Mouse (Mus musculus) G1E (cell line): Measurements from ENCODE around the gene Cxcl17. TPM values are rescaled to one million over a fixed set of nuclear protein-coding genes. Genes with fewer than 3 reads are reported as not detected.
"Not testable (repeated sequence)": the region's sequence is repeated elsewhere in the genome, so short reads cannot be mapped to it uniquely, and the experiment has no call there.

Experiments used
- ATAC-seq: 2 replicates; pipeline ENCODE4 v1.8.0; 2016; ENCODE audit warnings: mild to moderate bottlenecking; ENCODE audit not compliant: insufficient number of reproducible peaks, poor library complexity, low FRiP score, severe bottlenecking; ENCODE audit errors: extremely low read depth
- DNase-seq: peaks from one replicate; pipeline ENCODE4 v3.0.0; 2012; ENCODE audit warnings: low spot score
- H3K27me3 ChIP-seq: 2 replicates; pipeline ENCODE4 v1.6.1; 2012; ENCODE audit warnings: mild to moderate bottlenecking, low read length, inconsistent platforms; ENCODE audit not compliant: insufficient read depth
- H3K36me3 ChIP-seq: replicated peaks from 2 replicates; pipeline ENCODE3; 2012; ENCODE audit warnings: mild to moderate bottlenecking, inconsistent platforms
- H3K4me1 ChIP-seq: 2 replicates; pipeline ENCODE4 v1.6.1; 2012; ENCODE audit warnings: low read depth, low read length, inconsistent platforms, mixed read lengths; ENCODE audit not compliant: insufficient read depth
- H3K4me3 ChIP-seq: 2 replicates; pipeline ENCODE4 v1.5.1; 2012; ENCODE audit warnings: low read depth, mild to moderate bottlenecking, inconsistent platforms, low read length, moderate library complexity, mixed read lengths
- H3K9me3 ChIP-seq: replicated peaks from 2 replicates; pipeline ENCODE4 v1.6.1; 2012; ENCODE audit warnings: inconsistent platforms
- CTCF ChIP-seq: IDR thresholded peaks from 2 replicates; pipeline ENCODE4 v1.5.1; 2012; ENCODE audit warnings: low read depth, low read length, inconsistent platforms, mixed read lengths
- GATA1 ChIP-seq: IDR thresholded peaks from 2 replicates; pipeline ENCODE4 v1.6.1; 2012; ENCODE audit warnings: borderline replicate concordance, low read length, inconsistent platforms, mixed read lengths
- GATA2 ChIP-seq: IDR thresholded peaks from 2 replicates; pipeline ENCODE4 v1.6.1; 2012; ENCODE audit warnings: low read depth, low read length, inconsistent platforms, borderline replicate concordance
- POLR2AphosphoS5 ChIP-seq: IDR thresholded peaks from 2 replicates; pipeline ENCODE4 v1.6.1; 2012; ENCODE audit warnings: low read depth, low read length, inconsistent platforms; ENCODE audit not compliant: insufficient replicate concordance
- TAL1 ChIP-seq: conservative IDR thresholded peaks from 2 replicates; pipeline ENCODE4 v1.6.1; 2012; ENCODE audit warnings: low read depth, low read length, inconsistent platforms, mixed read lengths
- polyA plus RNA-seq: library from polyadenylated mRNA; stranded (reverse); fragments of >175 nt; gene quantifications from 2 replicates; pipeline ENCODE4 v1.2.3, GENCODE M21; 2012
- total RNA-seq, 2 experiments: library from RNA; stranded (forward) in 1 of 2; stranded (reverse) in 1 of 2; fragments of 200-1000 nt in 1 of 2; fragments of >200 nt in 1 of 2; fragmentation: Nextera tagmentation in 1 of 2; gene quantifications; 2 replicates each; pipeline ENCODE4 v1.2.3; 2014 to 2017

Cxcl17 gene
- total and polyA plus RNA-seq, 3 experiments = not detected

DNA sequence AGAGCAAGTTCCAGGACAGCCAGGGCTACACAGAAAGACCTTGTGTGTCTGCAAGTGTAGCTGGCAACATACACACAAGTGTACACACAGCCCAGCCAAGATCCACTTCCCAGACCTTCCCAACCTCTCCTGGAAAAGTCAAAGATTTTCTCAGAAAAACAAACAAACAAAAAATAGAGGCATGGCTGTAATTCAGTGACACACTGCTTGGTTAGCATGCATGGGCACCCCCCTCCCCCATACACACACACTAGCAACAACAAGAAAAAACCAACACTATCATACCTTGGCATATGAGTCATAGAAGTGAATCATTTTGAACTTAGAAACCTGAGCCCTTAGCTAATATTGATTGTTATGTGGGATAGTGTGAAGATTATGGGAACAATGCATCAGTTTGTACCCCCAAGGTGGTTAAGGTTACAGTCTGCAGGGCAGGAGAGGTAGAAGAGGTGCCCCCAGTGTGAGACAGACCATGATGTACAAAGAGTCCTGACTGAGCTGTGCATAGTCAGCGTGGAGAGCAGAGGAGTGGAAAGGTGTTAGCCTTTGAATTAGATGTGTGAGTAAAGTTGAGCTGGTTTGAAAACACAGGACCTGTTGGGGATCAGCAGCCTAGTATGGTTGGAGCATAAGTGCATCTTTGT lies 1.6 kb downstream of the Cxcl17 start:
- H3K9me3 ChIP-seq = no peaks in the 10 kb centered on the region
- H3K27me3 ChIP-seq = no peaks in the 10 kb centered on the region
- ATAC-seq (no peak), DNase-seq (no peak)
- no peaks in the 10 kb centered on the region for H3K4me1 ChIP-seq
- peaks cover 4% of the 10 kb centered on the region for H3K36me3 ChIP-seq
- no peak overlapping the region for H3K4me3 ChIP-seq
- TF ChIP-seq CTCF = no peak
- TF ChIP-seq GATA1 = no peak
- TF ChIP-seq POLR2AphosphoS5 = no peak
- TF ChIP-seq TAL1 = no peak
- no peak for TF ChIP-seq GATA2

DNA sequence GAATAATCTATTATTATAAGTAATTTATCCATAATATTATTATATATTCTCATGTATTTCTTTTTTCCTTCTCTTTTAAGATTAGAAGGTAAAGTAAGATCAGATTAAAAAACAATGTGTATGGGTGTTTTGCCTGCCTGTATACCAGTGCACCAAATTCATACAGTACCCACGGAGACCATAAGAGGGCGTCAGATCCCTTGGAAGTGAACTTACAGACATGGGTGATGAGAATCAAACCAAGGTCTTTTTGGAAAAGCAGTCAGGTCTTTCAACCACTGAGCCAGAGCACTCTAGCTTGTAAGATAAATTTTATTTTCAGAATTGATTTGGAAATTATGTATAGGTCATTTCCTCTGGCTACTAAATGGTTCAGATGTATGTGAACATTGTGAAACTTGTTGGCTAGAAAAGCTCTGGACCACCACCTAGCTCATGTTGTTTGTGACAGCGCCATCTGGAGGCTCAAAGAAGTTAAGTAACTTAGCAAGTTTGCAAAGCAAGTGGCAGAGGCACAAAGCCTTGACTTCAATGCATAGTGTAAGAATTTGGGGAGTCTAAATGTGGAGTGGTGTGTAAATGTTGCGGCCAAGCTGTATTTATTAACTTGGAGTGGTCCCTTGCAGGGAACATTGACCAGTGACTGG lies 3.4 kb downstream of the Cxcl17 start:
- DNase-seq (no peak), ATAC-seq (no peak)
- Histone ChIP-seq H3K27me3 (no peaks in the 10 kb centered on the region), H3K9me3 (no peaks in the 10 kb centered on the region), H3K4me1 (no peaks in the 10 kb centered on the region), H3K4me3 (no peak overlapping the region), H3K36me3 (peaks cover 4% of the 10 kb centered on the region)
- TF ChIP-seq POLR2AphosphoS5 (no peak), GATA1 (no peak), GATA2 (no peak), CTCF (no peak)

DNA sequence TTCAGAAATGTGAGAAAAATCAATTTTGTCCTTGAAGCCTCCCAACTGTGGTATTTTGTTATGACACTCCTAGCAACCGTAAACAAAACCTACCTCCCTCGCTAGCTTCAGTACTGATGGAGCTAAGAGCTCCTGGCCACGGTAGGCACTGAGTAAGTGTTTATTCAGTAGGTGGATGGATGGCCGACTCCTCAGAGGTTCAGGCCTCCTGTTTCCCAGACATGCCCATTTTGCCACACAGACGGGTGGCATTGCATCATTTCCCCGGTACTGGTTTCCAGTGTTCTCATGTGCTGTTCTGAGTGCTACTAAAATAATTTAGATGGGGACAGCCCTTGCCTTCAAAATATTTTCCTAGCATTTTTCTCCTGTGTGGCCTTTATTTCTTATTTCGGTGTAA lies 6.2 kb downstream of the Cxcl17 start:
- Histone ChIP-seq H3K4me1 (0 out of 2 replicates have a peak, but pooled peaks cover 4% of the 10 kb centered on the region), H3K9me3 (no peaks in the 10 kb centered on the region), H3K27me3 (no peaks in the 10 kb centered on the region), H3K4me3 (no peak overlapping the region), H3K36me3 (peaks cover 10% of the 10 kb centered on the region)
- DNase-seq = no peak
- ATAC-seq = no peak
- TF ChIP-seq CTCF = no peak
- TF ChIP-seq GATA1 = no peak
- TF ChIP-seq TAL1 = no peak
- TF ChIP-seq POLR2AphosphoS5 = no peak
- no peak for TF ChIP-seq GATA2

DNA sequence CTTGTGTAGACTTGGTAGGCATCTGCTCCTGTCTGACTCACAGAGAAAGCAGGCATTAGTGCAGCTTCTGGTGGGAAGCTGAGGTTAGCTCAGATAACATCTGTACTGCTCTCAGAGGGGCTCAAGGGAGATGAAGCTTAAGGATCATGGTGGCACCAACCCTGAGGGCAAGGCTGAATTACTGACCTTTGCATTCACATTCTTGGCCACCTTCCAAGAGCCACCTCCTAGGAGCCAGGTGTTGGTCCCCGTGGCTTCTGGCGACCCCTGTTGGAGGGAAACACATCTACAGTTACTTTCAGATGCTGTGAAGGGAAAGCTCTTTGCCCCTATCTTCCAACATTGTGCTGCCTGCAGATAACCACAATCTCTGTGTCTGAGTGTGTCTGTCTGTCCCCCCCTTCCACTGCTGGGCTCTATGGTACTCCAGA lies 10.0 kb downstream of the Cxcl17 start:
- DNase-seq (no peak), ATAC-seq (no peak)
- Histone ChIP-seq H3K27me3 (no peaks in the 10 kb centered on the region), H3K9me3 (no peaks in the 10 kb centered on the region), H3K36me3 (peaks cover 23% of the 10 kb centered on the region), H3K4me1 (peaks cover 13% of the 10 kb centered on the region), H3K4me3 (no peak overlapping the region)
- TF ChIP-seq TAL1 (no peak), CTCF (peak; percentile 61)

DNA sequence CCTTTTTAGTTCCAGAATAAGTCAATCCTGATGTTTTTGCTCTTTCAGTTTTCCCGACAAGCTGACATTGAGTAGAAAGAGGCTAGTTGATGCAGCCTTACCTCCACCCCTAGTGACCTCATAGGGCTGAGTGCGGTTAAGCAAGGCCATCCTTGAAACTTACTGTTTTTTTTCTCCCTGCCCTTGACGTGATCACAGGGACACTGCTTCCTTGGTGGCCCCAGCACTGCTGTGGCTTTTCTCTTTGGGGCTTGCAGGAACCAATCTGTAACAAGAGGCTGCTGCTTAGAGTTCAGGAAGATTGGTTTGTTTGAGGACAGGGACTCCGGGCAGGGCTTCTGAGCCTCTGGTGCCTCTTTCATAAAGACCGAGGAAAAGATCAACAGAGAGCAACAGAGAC lies 10.7 kb downstream of the Cxcl17 start:
- Histone ChIP-seq H3K36me3 (peaks cover 23% of the 10 kb centered on the region), H3K27me3 (no peaks in the 10 kb centered on the region), H3K4me1 (peaks cover 16% of the 10 kb centered on the region), H3K4me3 (no peak overlapping the region), H3K9me3 (no peaks in the 10 kb centered on the region)
- no peak for ATAC-seq
- TF ChIP-seq POLR2AphosphoS5 (no peak), GATA1 (no peak), TAL1 (no peak), CTCF (no peak), GATA2 (no peak)
- no peak for DNase-seq

DNA sequence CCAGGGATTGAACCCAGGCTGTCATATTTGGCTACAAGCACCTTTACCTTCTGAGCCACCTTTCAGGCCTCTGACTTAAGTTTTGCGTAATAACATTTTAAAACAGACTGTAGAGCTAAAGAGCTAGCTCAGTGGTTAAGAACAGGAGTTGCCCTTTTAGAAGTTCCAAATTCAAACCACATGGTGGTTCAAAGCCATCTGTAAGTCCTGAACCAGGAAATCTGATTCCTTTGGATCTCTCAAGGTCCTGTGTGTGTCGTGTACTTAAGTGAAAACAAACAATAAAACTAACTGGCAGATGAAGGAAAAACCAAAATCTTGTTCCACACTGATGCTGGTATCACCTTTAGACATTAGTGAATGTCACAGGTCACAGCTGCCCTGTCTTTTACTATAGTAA lies 11.1 kb downstream of the Cxcl17 start:
- H3K36me3 ChIP-seq = peaks cover 25% of the 10 kb centered on the region
- H3K4me3 ChIP-seq = no peak overlapping the region
- ATAC-seq (no peak), DNase-seq (no peak)
- H3K27me3 ChIP-seq = no peaks in the 10 kb centered on the region
- H3K9me3 ChIP-seq = no peaks in the 10 kb centered on the region
- TF ChIP-seq GATA1 (no peak), POLR2AphosphoS5 (no peak), TAL1 (no peak), GATA2 (no peak), CTCF (no peak)
- peaks cover 20% of the 10 kb centered on the region for H3K4me1 ChIP-seq

DNA sequence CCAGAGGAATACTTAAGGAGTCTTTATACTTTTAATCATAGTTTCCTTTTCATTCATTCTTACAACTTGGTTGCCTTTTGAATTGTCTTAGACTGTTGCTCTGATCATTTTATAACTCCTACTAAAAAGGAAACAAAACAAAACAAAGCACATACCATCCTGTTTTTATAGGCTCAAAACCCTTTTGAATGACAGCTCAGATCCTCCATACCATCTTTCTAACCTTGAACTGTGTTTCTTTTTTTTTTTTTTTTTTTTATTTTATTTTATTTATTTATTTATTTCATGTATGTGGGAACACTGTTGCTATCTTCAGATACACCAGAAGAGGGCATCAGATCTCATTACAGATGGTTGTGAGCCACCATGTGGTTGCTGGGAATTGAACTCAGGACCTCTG lies 13.7 kb downstream of the Cxcl17 start:
- Histone ChIP-seq H3K36me3 (peaks cover 24% of the 10 kb centered on the region), H3K4me1 (peaks cover 35% of the 10 kb centered on the region)
- DNase-seq, H3K9me3 ChIP-seq, ATAC-seq, H3K27me3 ChIP-seq, H3K4me3 ChIP-seq: not testable (repeated sequence)
